Mouse (Mus musculus) gastrocnemius, postnatal 4 days (tissue): Measurements from ENCODE around the gene Neurl1a. TPM values are rescaled to one million over a fixed set of nuclear protein-coding genes. Genes with fewer than 3 reads are reported as not detected.
A peak's percentile ranks its signal among the peaks of the same experiment; 100 is the strongest.

ENCODE experiments used
- DNase-seq, 2 experiments: peaks; one replicate each; pipeline ENCODE4 v3.0.0; 2021 to 2022; ENCODE audit warnings: low spot score in 2 of 2, mixed read lengths in 2 of 2
- microRNA-seq: library from miRNA; unstranded; fragments of <30 nt; microRNA quantifications from one replicate; pipeline ENCODE4 v1.2.0, GENCODE M21; 2021
- total RNA-seq, 2 experiments: library from RNA; stranded (reverse); gene quantifications; 2 replicates each; pipeline ENCODE4 v1.2.3; 2021

Neurl1a gene
- total RNA-seq, 2 experiments from 2014 or later = 30.8 to 33.0 TPM

DNA sequence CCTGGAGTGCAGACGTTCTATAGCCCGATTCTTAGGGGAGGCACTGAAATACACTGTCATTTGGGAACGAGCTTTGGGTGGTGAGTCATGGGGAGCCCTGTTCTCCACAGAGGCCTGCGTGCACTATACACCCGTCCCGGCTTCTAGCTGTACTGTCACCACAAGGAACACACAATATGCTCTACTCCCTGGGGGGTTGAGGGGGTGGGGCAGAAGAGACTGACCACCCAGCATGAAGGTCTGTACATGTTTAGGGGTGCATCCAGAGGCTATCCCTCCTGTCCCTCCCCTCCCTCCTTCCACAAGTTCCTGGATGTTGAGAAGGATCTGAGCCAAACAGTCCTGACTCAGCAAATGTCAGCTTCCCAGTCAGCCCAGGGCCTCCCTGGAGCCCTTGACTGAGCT, 103.4 kb downstream of the Neurl1a start:
- DNase-seq = no peak

- DNase-seq = no peak
These were observed 104.1 kb downstream of the Neurl1a start for GRCm38 (mm10) chr19:47282688-47283215.

DNA sequence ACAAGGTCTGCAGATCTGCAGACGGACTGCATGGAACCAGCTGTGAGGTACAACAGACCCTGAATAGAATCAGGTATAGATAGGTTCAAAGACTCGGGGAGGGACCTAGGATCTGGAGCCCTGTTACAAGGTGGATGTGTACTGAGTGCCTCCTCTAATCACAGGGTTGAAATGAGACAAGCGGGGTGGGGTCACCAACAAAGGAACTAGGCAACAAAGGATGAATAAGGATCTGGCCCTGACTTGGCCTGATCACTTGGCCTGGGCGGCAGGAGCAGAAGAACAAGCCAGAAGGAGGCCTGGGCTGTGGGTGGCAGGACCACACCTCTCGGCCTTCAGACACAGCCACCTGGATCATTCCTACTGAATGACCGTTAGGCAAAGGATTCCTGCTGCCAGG, 107.0 kb downstream of the Neurl1a start:
- DNase-seq = no peak

DNA sequence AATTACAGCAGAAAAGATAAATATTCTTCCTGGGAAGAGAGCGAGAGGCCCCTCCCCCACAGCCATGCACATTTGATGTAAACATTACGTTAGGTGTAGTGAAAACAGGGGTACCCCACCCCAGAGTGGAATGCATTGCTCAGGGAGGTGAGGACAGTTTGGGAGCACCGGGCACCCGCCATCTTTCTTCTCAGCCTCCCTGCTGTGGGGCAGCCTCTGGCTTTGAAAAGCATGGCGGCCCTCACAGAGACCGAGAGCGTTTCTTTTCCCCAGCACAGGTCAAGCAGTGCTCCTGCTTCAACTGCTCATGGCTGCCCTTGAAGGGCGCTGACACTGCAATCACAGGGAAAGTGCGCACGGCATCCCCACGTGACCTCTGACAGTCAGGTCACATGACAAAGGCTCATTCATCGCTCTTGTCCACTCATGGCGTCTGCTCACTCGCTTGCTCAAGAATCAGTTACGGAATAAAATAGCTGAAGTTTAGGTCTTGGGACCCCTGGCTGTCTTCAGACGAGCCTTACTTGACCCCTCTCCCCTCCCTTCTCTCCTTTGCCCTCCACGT, 108.3 kb downstream of the Neurl1a start:
- DNase-seq = no peak

DNA sequence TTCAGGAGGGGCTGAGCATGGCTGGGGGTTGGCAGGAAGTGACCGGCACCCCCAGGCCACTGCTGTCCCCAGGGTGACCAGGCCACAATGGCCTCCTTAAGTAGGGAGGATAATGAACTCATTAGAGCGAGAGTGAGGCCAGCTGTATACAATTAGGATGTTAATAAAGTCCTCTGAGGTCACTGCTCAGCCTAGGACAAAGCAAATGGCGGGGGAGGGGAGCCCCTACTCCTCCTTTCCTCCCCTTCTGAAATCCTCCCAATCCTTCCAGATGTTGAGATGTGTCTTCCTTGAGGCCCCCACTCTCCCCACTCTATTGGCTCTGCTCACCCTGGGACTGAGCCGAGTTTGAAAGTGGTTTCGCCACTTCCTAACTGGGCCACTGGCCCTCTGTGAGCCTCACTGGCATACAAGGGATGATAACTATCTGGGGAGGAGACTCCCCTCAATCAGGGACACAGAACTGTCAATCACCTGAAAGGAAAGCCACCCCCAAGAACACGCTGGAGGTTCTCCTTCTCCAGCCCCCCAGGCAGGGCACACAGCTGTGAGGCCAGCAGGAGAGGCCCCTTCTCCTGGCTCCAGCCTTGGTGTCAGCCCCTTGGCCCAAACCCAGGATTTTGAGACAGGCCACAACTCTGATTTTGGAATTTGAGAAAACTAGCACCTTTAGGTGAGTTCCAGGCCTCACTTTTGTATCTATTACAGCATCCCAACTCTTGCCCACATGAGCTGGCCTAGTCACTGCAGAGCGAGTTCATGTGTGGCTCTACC, 112.9 kb downstream of the Neurl1a start:
- peak in 1 of 2 experiments; percentile 58 for DNase-seq

- peak in 1 of 2 experiments; percentile 63 for DNase-seq
These were observed 113.9 kb downstream of the Neurl1a start for GRCm38 (mm10) chr19:47292451-47292951.

DNA sequence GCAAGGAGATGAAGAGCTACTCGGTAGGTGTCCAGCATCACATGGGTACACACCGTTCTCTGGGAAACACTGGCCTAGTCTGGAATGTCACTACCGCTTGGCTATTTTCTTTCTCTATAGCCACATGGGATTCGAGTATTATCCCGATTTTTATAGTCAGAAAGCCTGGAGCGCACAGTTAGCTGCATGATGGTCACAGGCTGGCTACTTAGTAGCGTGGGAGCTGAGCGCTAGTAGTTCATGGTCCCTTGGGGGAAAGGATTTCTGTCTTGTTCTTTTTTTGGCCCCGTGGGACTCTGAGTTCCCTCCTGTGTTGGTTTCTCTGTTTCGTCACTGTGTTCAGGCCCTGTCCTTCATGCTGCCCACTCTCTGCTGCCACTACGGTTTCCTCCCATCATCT, 119.5 kb downstream of the Neurl1a start:
- DNase-seq = no peak

- DNase-seq = peak in 1 of 2 experiments; percentile 51
These were observed 122.9 kb downstream of the Neurl1a start for GRCm38 (mm10) chr19:47301303-47302190.

DNA sequence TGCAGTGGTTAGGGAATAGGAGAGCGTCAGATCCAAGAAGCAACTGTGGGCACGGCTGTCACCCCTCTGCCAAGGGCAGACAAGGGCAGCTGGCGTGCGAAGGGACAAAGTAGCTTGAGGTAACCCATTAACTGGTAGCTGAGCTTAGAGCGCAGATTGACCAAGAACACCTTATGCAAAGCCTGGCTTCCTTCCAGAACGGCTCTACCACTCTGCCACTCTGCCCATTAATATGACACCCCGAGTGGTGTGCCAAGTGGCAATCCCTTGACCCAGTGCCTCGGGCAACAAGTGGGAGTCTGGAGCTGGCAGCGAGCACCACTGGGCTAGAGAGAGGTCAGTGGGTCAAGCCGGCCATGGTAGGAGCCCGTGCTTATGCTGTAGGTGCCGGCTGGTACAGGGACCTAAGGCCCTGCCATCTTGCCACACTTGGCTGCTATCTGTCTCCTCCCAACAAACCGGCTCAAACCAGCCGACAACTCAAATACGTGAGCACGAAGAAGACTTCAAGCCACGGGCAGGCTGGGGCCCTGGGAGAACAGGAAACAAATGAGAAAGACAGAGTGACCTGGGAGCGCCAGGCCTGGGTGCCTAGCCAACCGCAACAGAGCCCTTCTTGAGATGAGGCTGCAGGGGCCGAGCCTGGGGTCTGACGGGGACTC, 123.7 kb downstream of the Neurl1a start:
- peak in 1 of 2 experiments; percentile 56 for DNase-seq

GRCm38 (mm10) chr19:47303128-47303527, 124.5 kb downstream of the Neurl1a start:
- no peak for DNase-seq

GRCm38 (mm10) chr19:47304170-47304745, 125.6 kb downstream of the Neurl1a start:
- DNase-seq = no peak

GRCm38 (mm10) chr19:47305401-47305800, 126.8 kb downstream of the Neurl1a start:
- DNase-seq = no peak

GRCm38 (mm10) chr19:47306128-47306916, 127.7 kb downstream of the Neurl1a start:
- DNase-seq = no peak

DNA sequence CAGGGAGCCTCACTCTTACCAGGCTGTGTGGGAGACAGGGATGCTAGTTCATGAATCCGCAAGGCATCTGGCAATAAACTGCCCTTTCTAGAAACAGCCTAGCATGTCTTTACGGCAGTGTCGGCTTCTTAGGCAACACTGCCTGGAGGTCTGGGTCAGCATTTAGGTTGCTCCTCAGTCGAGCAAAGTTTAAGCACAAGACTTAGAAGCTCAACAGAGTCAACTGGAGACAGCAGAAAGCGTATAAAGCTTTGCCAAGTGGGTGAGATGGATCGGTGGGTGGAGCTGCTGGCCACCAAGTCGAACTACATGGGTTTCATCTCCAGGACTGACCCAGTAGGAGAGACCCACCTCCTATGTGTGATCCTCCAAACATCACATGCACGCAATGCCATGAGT, 128.3 kb downstream of the Neurl1a start:
- DNase-seq = no peak

Small RNA genes within 50 kb of the gene (microRNA-seq; reads per million reads assigned to microRNA genes)
- gene Mir6995 = not detected

Other genes with a start within 250 kb of the Neurl1a start
- gene Ina, start 164.1 kb upstream of the Neurl1a start, total RNA-seq = under 1 TPM; 0.08 to 0.25 TPM
- 10 to 100 TPM; 68.7 to 80.2 TPM for gene Nt5c2, start 163.7 kb upstream of the Neurl1a start, total RNA-seq
- gene Pcgf6, start 127.9 kb upstream of the Neurl1a start, total RNA-seq = 1 to 10 TPM; 5.3 to 7.0 TPM
- gene Taf5, start 111.1 kb upstream of the Neurl1a start, total RNA-seq = 1 to 10 TPM; 4.0 to 4.1 TPM
- gene Usmg5, start 88.2 kb upstream of the Neurl1a start, total RNA-seq = 100 to 1,000 TPM; 864 to 878 TPM
- gene Pdcd11, start 88.1 kb upstream of the Neurl1a start, total RNA-seq = 10 to 100 TPM; 14.2 to 16.3 TPM
- 1 to 10 TPM; 5.6 to 6.1 TPM for gene Calhm2, start 40.5 kb upstream of the Neurl1a start, total RNA-seq
- not detected for gene Calhm1, start 34.6 kb upstream of the Neurl1a start, total RNA-seq
- gene Calhm3, start 21.1 kb upstream of the Neurl1a start, total RNA-seq = not detected